Mouse (Mus musculus): ENCODE measurements around the gene Ccdc153. TPM values are rescaled to one million over a fixed set of nuclear protein-coding genes. Genes with fewer than 3 reads are reported as not detected.

Gene Ccdc153
- total and polyA plus RNA-seq, 3 experiments, result not detected

DNA sequence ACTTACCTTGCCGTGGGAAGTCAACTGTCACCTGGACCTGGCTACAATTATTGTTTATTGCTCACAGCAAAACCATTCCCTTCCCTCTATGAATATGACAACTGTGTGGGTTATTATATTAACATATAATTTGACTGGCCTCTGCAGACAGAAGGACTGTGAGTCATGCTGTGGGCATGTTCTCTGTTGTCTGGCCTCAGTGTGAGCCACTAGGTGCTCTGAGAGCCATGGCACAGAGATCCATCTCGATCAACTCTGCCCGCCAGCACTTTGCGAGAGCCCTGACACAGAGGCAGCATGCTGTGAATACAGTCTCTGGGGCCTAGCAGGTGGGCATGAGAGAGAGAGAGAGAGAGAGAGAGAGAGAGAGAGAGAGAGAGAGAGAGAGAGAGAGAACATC, 29.5 kb downstream of the Ccdc153 start:
- dilution Hi-C loops (cut with MboI; ENCODE audit: extremely low pct_ligation_motif_present, extremely low pct_unique_long_range_greater_than_20kb, low sequenced_read_pairs) (no loop called here), in situ Hi-C loops (cut with MboI; ENCODE audit: low pct_ligation_motif_present, low pct_unique_long_range_greater_than_20kb, low sequenced_read_pairs) (loop anchor here (10.0 kb wide), 1 partner anchor 145 kb away; no protein-coding TSS in a partner anchor)
- TF ChIP-seq MXI1 (IDR thresholded peaks at IDR 0.05; ENCODE audit: low read depth, low read length), result no peak
- no peak for TF ChIP-seq TCF12 (IDR thresholded peaks at IDR 0.05; ENCODE audit: low read depth, low read length)
- TF ChIP-seq CHD2 (IDR thresholded peaks at IDR 0.05; ENCODE audit: low read length), result no peak
- no peak for TF ChIP-seq ZNF384 (IDR thresholded peaks at IDR 0.05; ENCODE audit: low read depth, low read length)
- no peak for TF ChIP-seq USF1 (IDR thresholded peaks at IDR 0.05; ENCODE audit: low read depth, low read length)
- TF ChIP-seq MAZ (IDR thresholded peaks at IDR 0.05; ENCODE audit: low read depth, low read length), result no peak
- Histone ChIP-seq H3K9me3 (replicated peaks; ENCODE audit: low read length) (no peaks in the 10 kb centered on the region), H3K4me1 (ENCODE audit: control insufficient read depth in 1 of 2, insufficient read depth in 2 of 2) (peaks cover 0 to 16% of the 10 kb centered on the region in 2 experiments; a peak in 3 of 4 replicates), H3K4me2 (ENCODE audit: insufficient read depth, low read depth, poor library complexity, severe bottlenecking) (no peak overlapping the region), H3K4me3 (replicated peaks in 1 of 3; ENCODE audit: low read depth in 2 of 3, low read length in 2 of 3, poor library complexity in 1 of 3) (no peak overlapping the region), H3K79me2 (replicated peaks; ENCODE audit: control insufficient read depth, extremely low read depth, insufficient read depth, poor library complexity, severe bottlenecking) (no peaks in the 10 kb centered on the region), H3K9ac (ENCODE audit: insufficient read depth, low read depth) (no peak overlapping the region), H3K27me3 (replicated peaks) (no peaks in the 10 kb centered on the region), H3K36me3 (replicated peaks in 1 of 2; ENCODE audit: control insufficient read depth in 1 of 2, insufficient read depth in 1 of 2, low read length in 1 of 2) (peaks cover 3 to 28% of the 10 kb centered on the region in 2 experiments), H3K27ac (ENCODE audit: insufficient read depth, low read depth) (no peak overlapping the region)
- no peak for DNase-seq (ENCODE audit: extremely low read depth)

DNA sequence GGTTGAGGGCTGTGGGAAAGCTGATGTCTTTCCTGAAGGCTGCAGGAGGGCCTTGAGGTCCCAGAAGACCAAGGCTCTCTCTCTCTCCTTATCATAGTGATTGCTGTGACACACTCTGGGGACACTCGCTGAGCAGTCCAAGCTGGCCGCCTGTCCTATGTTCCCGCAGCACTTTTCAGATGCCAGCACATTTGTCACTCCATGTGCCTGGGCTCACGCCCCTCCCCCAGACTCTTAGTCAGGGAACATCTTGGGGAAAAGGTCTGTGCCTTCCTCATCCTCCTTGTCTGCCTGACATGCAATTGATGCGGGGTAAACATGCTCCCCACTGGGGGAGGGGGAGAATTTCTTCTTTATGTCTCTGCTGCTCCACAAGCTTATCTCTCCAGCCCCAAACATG, 42.7 kb downstream of the Ccdc153 start:
- dilution Hi-C loops (cut with MboI; ENCODE audit: extremely low pct_ligation_motif_present, extremely low pct_unique_long_range_greater_than_20kb, low sequenced_read_pairs) (no loop called here), in situ Hi-C loops (cut with MboI; ENCODE audit: low pct_ligation_motif_present, low pct_unique_long_range_greater_than_20kb, low sequenced_read_pairs) (no loop called here)
- H3K4me3 ChIP-seq (replicated peaks in 1 of 3; ENCODE audit: low read depth in 2 of 3, low read length in 2 of 3, poor library complexity in 1 of 3), result no peak overlapping the region
- no peak for DNase-seq (ENCODE audit: extremely low read depth)
- no peaks in the 10 kb centered on the region for H3K9me3 ChIP-seq (replicated peaks; ENCODE audit: low read length)
- H3K36me3 ChIP-seq (replicated peaks in 1 of 2; ENCODE audit: control insufficient read depth in 1 of 2, insufficient read depth in 1 of 2, low read length in 1 of 2), result peaks cover 4 to 59% of the 10 kb centered on the region in 2 experiments
- no peaks in the 10 kb centered on the region for H3K27me3 ChIP-seq (replicated peaks)
- H3K79me2 ChIP-seq (replicated peaks; ENCODE audit: control insufficient read depth, extremely low read depth, insufficient read depth, poor library complexity, severe bottlenecking), result no peaks in the 10 kb centered on the region
- no peak overlapping the region for H3K9ac ChIP-seq (ENCODE audit: insufficient read depth, low read depth)
- no peaks in the 10 kb centered on the region for H3K4me1 ChIP-seq (ENCODE audit: control insufficient read depth in 1 of 2, insufficient read depth in 2 of 2)
- H3K4me2 ChIP-seq (ENCODE audit: insufficient read depth, low read depth, poor library complexity, severe bottlenecking), result no peak overlapping the region
- H3K27ac ChIP-seq (ENCODE audit: insufficient read depth, low read depth), result no peak overlapping the region
- TF ChIP-seq POLR2A (IDR thresholded peaks at IDR 0.05; ENCODE audit: low read depth, low read length) (no peak), E2F4 (IDR thresholded peaks at IDR 0.05; ENCODE audit: insufficient replicate concordance, low read depth, low read length) (no peak)

DNA sequence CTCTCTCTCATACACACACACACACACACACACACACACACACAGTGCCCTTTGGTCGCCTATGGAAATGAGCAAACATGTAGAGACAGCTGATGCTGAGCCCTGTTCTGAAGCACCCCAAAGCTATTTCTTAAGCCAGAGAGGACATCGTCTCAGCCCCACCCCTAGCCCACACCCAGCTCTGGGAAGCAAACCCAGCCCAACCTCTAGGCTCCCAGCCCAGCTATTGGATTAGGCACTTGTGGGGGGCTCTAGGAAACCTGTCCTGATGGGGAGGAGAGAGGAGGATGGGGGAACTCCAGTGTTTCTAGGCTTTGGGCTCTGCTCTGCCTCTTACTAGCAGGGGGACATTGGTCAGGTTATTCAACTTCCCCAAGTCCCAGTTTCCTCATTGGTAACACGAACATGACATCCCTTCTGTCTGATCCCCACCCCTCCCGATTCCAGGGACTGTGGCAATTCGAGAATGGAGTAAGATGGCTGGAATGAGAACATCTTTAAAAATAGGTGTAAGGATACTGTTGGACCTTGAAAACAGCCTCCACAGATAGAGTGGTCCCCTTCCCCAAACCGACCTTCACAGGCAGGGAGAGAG, 45.9 kb downstream of the Ccdc153 start:
- Histone ChIP-seq H3K79me2 (replicated peaks; ENCODE audit: control insufficient read depth, extremely low read depth, insufficient read depth, poor library complexity, severe bottlenecking) (no peaks in the 10 kb centered on the region), H3K4me3 (replicated peaks in 1 of 3; ENCODE audit: low read depth in 2 of 3, low read length in 2 of 3, poor library complexity in 1 of 3) (no peak overlapping the region), H3K27me3 (replicated peaks) (no peaks in the 10 kb centered on the region), H3K9me3 (replicated peaks; ENCODE audit: low read length) (peaks cover 6% of the 10 kb centered on the region), H3K4me2 (ENCODE audit: insufficient read depth, low read depth, poor library complexity, severe bottlenecking) (no peak overlapping the region), H3K36me3 (replicated peaks in 1 of 2; ENCODE audit: control insufficient read depth in 1 of 2, insufficient read depth in 1 of 2, low read length in 1 of 2) (peaks cover 8 to 55% of the 10 kb centered on the region in 2 experiments), H3K9ac (ENCODE audit: insufficient read depth, low read depth) (no peak overlapping the region), H3K27ac (ENCODE audit: insufficient read depth, low read depth) (no peak overlapping the region), H3K4me1 (ENCODE audit: control insufficient read depth in 1 of 2, insufficient read depth in 2 of 2) (no peaks in the 10 kb centered on the region)
- TF ChIP-seq RCOR1 (conservative IDR thresholded peaks at IDR 0.05; ENCODE audit: low read depth, low read length), result no peak
- in situ Hi-C loops (cut with MboI; ENCODE audit: low pct_ligation_motif_present, low pct_unique_long_range_greater_than_20kb, low sequenced_read_pairs), result no loop called here
- dilution Hi-C loops (cut with MboI; ENCODE audit: extremely low pct_ligation_motif_present, extremely low pct_unique_long_range_greater_than_20kb, low sequenced_read_pairs), result no loop called here
- DNase-seq (ENCODE audit: extremely low read depth), result no peak
